Mouse (Mus musculus) liver, postnatal 0 days (tissue): ENCODE data around the gene Cdk10.

ENCODE experiments used
- CTCF ChIP-seq: sonication (generic); IDR thresholded peaks from 2 replicates; pipeline ENCODE4 v1.5.1; 2016; ENCODE audit warnings: antibody characterized with exemption, low read depth
- EP300 ChIP-seq: IDR thresholded peaks from 2 replicates; pipeline ENCODE4 v1.6.1; 2016; ENCODE audit warnings: antibody characterized with exemption, low read depth, mild to moderate bottlenecking

DNA sequence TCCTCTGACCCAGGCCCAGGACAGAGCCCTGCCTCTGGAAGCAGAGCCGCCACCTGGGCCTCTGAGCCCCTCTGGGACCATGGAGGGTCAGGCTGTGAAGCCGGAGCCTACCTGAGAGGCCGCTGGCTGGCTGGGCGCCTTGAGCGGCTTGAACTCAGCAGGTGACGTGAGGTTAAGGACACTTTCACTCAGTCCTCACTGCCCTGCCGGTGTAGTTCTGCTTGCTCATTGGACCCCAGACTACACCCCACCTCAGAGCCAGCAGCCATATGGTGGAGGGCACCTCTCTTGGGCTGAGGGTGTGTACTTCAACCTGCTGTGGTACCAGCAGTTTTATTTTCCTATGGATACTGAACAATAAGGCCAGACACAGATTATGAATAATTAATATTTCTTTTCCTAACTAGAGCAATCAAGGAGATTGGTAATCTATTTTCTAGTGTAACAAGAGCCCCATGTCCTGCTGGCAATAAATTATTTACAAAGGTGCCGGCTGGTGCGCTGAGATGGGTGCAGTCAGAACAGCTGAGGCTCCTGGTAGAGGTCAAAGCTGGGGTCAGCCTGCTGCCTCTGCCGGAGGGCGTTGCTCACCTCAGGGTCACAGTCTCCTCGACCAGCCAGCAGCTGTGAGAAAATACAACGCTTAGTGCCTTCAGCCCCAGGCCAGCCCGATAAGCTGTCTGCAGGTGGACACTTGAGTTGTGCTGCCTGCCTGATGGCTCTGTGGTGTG lies 43.4 kb downstream of the Cdk10 start:
- no peak for TF ChIP-seq CTCF
- TF ChIP-seq EP300, result no peak
